Mouse (Mus musculus) ES-E14 (cell line): ENCODE measurements at regions not wholly inside any gene's neighbourhood (a gene's known extent, or its start where the extent isn't known, plus 50 kb on each side); places are given as distances from the start of the nearest gene placed in this dataset.

Source experiments
- DNase-seq: peaks from one replicate; pipeline ENCODE4 v3.0.0-alpha.2; 2013; ENCODE audit warnings: low read depth, low spot score
- H3K27ac ChIP-seq: 2 replicates; pipeline ENCODE4 v1.5.1; 2012; ENCODE audit warnings: low read depth, mild to moderate bottlenecking, low read length, moderate library complexity, mixed read lengths; ENCODE audit not compliant: poor library complexity, insufficient read depth, severe bottlenecking
- H3K36me3 ChIP-seq: 2 replicates; pipeline ENCODE4 v1.6.1; 2012; ENCODE audit warnings: mild to moderate bottlenecking, low read length, moderate library complexity, mixed read lengths; ENCODE audit not compliant: control insufficient read depth, poor library complexity, insufficient read depth, severe bottlenecking
- H3K4me1 ChIP-seq, 2 experiments: fragments of 150-350 bp in 1 of 2; sonication (generic) in 1 of 2; 2 replicates each; pipeline ENCODE4 v1.6.1; 2012; ENCODE audit warnings: low read length in 2 of 2, mild to moderate bottlenecking in 1 of 2, mixed read lengths in 1 of 2; ENCODE audit not compliant: control insufficient read depth in 2 of 2, insufficient read depth in 2 of 2, poor library complexity in 1 of 2
- H3K4me3 ChIP-seq, 2 experiments: fragments of 150-350 bp in 1 of 2; sonication (generic) in 1 of 2; 2 replicates each; pipeline ENCODE4 v1.5.1; 2012; ENCODE audit warnings: low read length in 2 of 2, low read depth in 1 of 2, mild to moderate bottlenecking in 1 of 2, mixed read lengths in 1 of 2; ENCODE audit not compliant: insufficient read depth in 1 of 2, poor library complexity in 1 of 2, severe bottlenecking in 1 of 2
- H3K9ac ChIP-seq: 2 replicates; pipeline ENCODE4 v1.6.1; 2012; ENCODE audit warnings: low read depth, mild to moderate bottlenecking, low read length, mixed read lengths; ENCODE audit not compliant: poor library complexity, insufficient read depth, severe bottlenecking
- H3K9me3 ChIP-seq: fragments of 150-350 bp; sonication (generic); 2 replicates; pipeline ENCODE4 v1.6.1; 2012; ENCODE audit warnings: low read depth, mild to moderate bottlenecking, low read length; ENCODE audit not compliant: control insufficient read depth, insufficient read depth
- CHD2 ChIP-seq: IDR thresholded peaks from 2 replicates; pipeline ENCODE4 v1.6.1; 2014; ENCODE audit warnings: mild to moderate bottlenecking, low read depth, low read length, inconsistent platforms
- HCFC1 ChIP-seq: IDR thresholded peaks from 2 replicates; pipeline ENCODE4 v1.6.1; 2012; ENCODE audit warnings: low read length, inconsistent platforms, borderline replicate concordance; ENCODE audit not compliant: insufficient read depth
- MAFK ChIP-seq: IDR thresholded peaks from 2 replicates; pipeline ENCODE4 v1.6.1; 2014; ENCODE audit warnings: mild to moderate bottlenecking, low read depth, low read length, inconsistent platforms; ENCODE audit not compliant: insufficient read depth
- ZC3H11A ChIP-seq: IDR thresholded peaks from 2 replicates; pipeline ENCODE4 v1.6.1; 2012; ENCODE audit warnings: low read depth, mild to moderate bottlenecking, inconsistent platforms, low read length, borderline replicate concordance
- ZNF384 ChIP-seq: IDR thresholded peaks from 2 replicates; pipeline ENCODE4 v1.6.1; 2012; ENCODE audit warnings: low read depth, low read length, inconsistent platforms
- in situ Hi-C, 2 experiments: fragments of 600-800 bp; cut with MboI; formaldehyde crosslinking; loops; one replicate each; pipeline ENCODE4 v1.15.1; 2025; ENCODE audit warnings: low sequenced_read_pairs in 2 of 2, inconsistent platforms in 1 of 2; ENCODE audit not compliant: unreplicated experiment in 2 of 2

DNA sequence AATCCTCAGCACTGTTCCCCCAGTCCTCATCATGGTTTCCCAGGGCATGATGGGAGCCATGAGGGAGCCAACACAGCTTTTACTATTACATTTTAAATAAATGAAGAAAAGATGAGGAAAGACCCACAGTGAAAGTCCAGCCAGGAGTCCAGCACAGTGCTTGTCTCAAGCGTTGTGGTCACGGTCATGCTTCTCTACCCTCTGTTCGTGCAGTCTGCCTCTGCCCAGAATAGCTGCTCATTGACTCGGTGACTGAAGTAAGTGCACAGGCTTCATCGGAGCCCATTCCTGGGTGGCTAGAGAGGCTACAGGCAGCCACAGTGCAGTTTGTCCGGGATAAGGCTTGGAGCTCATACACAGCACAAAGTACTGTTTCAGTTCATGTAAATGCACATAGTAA lies 226.1 kb upstream of the Dpp6 start:
- in situ Hi-C loops = no loop called here

DNA sequence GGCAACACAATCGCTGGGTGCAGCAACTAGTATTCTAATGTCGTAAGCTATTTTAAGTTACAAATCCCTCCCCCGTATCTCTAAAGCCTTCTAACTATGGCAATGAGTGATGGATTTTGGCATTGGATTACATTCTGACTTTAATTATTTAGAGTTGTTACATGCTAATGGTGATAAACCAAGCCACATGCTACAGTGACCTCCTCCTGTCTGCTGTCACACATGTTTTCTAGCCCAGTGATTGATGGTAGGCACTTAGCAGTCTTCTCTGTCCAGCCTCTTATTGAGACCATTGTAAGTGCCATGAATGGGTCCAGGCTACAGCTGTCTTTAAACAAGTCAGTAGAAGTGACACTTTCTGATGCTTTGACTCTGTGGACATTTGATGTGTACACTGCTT lies 224.7 kb upstream of the Dpp6 start:
- H3K27ac ChIP-seq = no peak overlapping the region
- DNase-seq = no peak
- peaks cover 0 to 2% of the 10 kb centered on the region in 2 experiments; a peak in 1 of 4 replicates for H3K4me1 ChIP-seq
- in situ Hi-C loops = no loop called here
- H3K36me3 ChIP-seq = no peaks in the 10 kb centered on the region
- H3K9me3 ChIP-seq = no peaks in the 10 kb centered on the region
- H3K9ac ChIP-seq = no peak overlapping the region
- H3K4me3 ChIP-seq = no peak overlapping the region
- TF ChIP-seq CHD2 (no peak), HCFC1 (no peak), MAFK (no peak), ZNF384 (no peak), ZC3H11A (no peak)

More for the DNA sequence above, 226.1 kb upstream of the Dpp6 start:
- H3K4me1 ChIP-seq = peaks cover 0 to 2% of the 10 kb centered on the region in 2 experiments; a peak in 1 of 4 replicates
- no peak overlapping the region for H3K9ac ChIP-seq
- no peaks in the 10 kb centered on the region for H3K36me3 ChIP-seq
- no peak for DNase-seq
- TF ChIP-seq HCFC1 = no peak
- TF ChIP-seq ZC3H11A = no peak
- TF ChIP-seq MAFK = no peak
- no peak overlapping the region for H3K4me3 ChIP-seq
- H3K27ac ChIP-seq = no peak overlapping the region
- H3K9me3 ChIP-seq = no peaks in the 10 kb centered on the region

DNA sequence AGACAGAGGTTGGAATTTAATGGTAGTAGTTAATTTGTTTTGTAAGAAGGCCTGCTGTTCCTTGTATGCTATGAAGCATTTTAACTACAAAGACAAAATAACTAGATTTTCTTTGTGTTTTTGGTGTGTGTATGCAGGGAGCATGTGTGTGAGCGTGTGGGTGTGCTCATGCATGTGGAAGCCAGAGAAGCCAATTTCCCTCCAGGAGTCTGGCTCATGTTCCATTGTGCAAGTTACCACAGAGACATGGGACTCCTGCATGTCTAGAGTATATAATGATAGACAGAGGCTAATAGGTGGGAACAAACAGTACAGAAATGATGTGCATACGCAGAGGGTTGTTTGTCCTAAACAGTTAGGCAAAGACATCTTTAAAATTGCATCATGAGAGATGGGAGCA lies 219.0 kb upstream of the Dpp6 start:
- no peak overlapping the region for H3K4me3 ChIP-seq
- TF ChIP-seq CHD2 (no peak), ZNF384 (no peak), ZC3H11A (no peak), MAFK (no peak), HCFC1 (no peak)
- in situ Hi-C loops = no loop called here

DNA sequence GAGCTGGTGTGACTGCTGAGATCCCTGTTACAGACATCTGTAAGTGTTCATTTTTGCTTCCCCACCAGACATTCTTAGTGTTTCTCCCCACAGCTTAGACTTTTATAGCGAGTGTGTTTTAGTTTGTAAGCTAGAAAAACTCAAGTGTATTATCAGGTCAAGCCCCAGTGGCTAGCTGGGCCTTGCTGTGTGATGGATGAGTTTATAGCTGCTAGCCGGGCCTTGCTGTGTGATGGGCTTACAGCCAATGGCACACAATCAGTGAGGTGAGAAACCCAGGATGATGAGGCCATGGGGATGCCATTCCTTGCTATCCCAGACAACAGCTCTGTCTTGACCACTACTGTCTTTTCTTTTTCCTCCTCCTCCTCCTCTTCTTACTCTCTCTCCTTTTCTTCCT lies 197.7 kb upstream of the Dpp6 start:
- peaks cover 2 to 4% of the 10 kb centered on the region in 2 experiments; a peak in 2 of 4 replicates for H3K4me1 ChIP-seq
- H3K27ac ChIP-seq = no peak overlapping the region
- TF ChIP-seq ZC3H11A = no peak
- TF ChIP-seq HCFC1 = no peak
- TF ChIP-seq CHD2 = no peak
- no peak for TF ChIP-seq MAFK
- no peak for TF ChIP-seq ZNF384
- H3K36me3 ChIP-seq = no peaks in the 10 kb centered on the region
- DNase-seq = no peak
- H3K9me3 ChIP-seq = no peaks in the 10 kb centered on the region
- H3K9ac ChIP-seq = no peak overlapping the region
- H3K4me3 ChIP-seq = no peak overlapping the region
- in situ Hi-C loops = no loop called here

More for the DNA sequence above, 219.0 kb upstream of the Dpp6 start:
- DNase-seq = no peak
- Histone ChIP-seq H3K9me3 (no peaks in the 10 kb centered on the region), H3K27ac (no peak overlapping the region), H3K4me1 (0 out of 4 replicates have a peak, but pooled peaks cover 0 to 2% of the 10 kb centered on the region in 2 experiments), H3K36me3 (no peaks in the 10 kb centered on the region), H3K9ac (no peak overlapping the region)

DNA sequence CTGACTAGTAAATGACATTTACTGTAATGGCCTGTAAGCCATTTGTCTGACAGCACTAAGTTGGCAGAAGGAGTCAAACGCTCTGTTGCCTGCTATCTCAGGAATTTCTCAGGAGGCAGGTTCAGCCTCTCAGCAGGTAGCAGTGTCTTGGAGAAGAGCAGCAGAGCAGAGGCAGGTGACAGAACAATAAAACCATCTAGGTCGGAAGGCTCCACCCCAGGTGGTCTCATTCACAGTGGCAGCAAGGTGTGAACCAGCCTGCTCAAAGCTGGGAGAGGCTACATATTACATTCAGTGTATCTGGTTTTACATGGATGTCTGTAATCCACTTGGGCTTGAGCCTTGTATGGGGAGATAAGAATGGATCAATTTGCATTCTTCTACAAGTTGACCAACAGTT lies 194.9 kb upstream of the Dpp6 start:
- peak; percentile 42 for DNase-seq
- Histone ChIP-seq H3K4me1 (peaks cover 2 to 4% of the 10 kb centered on the region in 2 experiments; a peak in 2 of 4 replicates), H3K36me3 (no peaks in the 10 kb centered on the region), H3K9ac (no peak overlapping the region), H3K27ac (no peak overlapping the region), H3K9me3 (no peaks in the 10 kb centered on the region), H3K4me3 (no peak overlapping the region)
- TF ChIP-seq MAFK (no peak), CHD2 (no peak)
- in situ Hi-C loops = no loop called here
